Mouse (Mus musculus): Measurements from ENCODE around the gene Ccdc155.

GRCm38 (mm10) chr7:45204380-45205143 lies at the start of gene Ccdc155:
- TF ChIP-seq POLR2A (IDR thresholded peaks at IDR 0.05; ENCODE audit: insufficient read depth, low read depth, low read length), result peak; percentile 73
- TF ChIP-seq CTCF (IDR thresholded peaks at IDR 0.05), result no peak
- TF ChIP-seq EP300 (IDR thresholded peaks at IDR 0.05; ENCODE audit: insufficient read depth, low read depth, low read length), result no peak

Measured in heart, adult 2 months (tissue).